Mouse (Mus musculus): ENCODE measurements around the gene Fam129b. TPM values are rescaled to one million over a fixed set of nuclear protein-coding genes. Genes with fewer than 3 reads are reported as not detected.

Gene Fam129b
- total and polyA plus RNA-seq, 2 experiments = 6.5 to 10.5 TPM

GRCm38 (mm10) chr2:32923551-32924250 is 47.8 kb downstream of the Fam129b start:
- H3K27ac ChIP-seq (replicated peaks; ENCODE audit: insufficient read depth, low read depth, low read length) = no peak overlapping the region
- H3K27me3 ChIP-seq (ENCODE audit: control insufficient read depth, insufficient read depth, low read length) = no peaks in the 10 kb centered on the region
- no peak for DNase-seq (ENCODE audit: extremely low read depth, low read depth, low spot score)
- H3K9ac ChIP-seq (ENCODE audit: low read depth, low read length) = no peak overlapping the region
- H3K36me3 ChIP-seq (ENCODE audit: control insufficient read depth, insufficient read depth, low read length) = no peaks in the 10 kb centered on the region
- no peak overlapping the region for H3K4me3 ChIP-seq (ENCODE audit: insufficient read depth, low read depth, low read length)
- 94% methylated on average over 24 of the region's 24 CpGs for WGBS
- H3K4me1 ChIP-seq (ENCODE audit: control insufficient read depth, insufficient read depth, low read length) = peaks cover 9% of the 10 kb centered on the region; the same call in 1 of the 2 replicates
- TF ChIP-seq CTCF (IDR thresholded peaks at IDR 0.05; ENCODE audit: low read depth, low read length) (no peak), POLR2A (IDR thresholded peaks at IDR 0.05; ENCODE audit: extremely low read depth, insufficient read depth, low read length) (no peak)
- no peaks in the 10 kb centered on the region for H3K79me2 ChIP-seq (ENCODE audit: control insufficient read depth, insufficient read depth, low read length)

- Histone ChIP-seq H3K9ac (ENCODE audit: low read depth, low read length) (no peak overlapping the region), H3K4me3 (ENCODE audit: insufficient read depth, low read depth, low read length) (no peak overlapping the region), H3K27me3 (ENCODE audit: control insufficient read depth, insufficient read depth, low read length) (no peaks in the 10 kb centered on the region), H3K36me3 (ENCODE audit: control insufficient read depth, insufficient read depth, low read length) (no peaks in the 10 kb centered on the region), H3K4me1 (ENCODE audit: control insufficient read depth, insufficient read depth, low read length) (peaks cover 12% of the 10 kb centered on the region; the same call in 1 of the 2 replicates), H3K27ac (replicated peaks; ENCODE audit: insufficient read depth, low read depth, low read length) (no peak overlapping the region), H3K79me2 (ENCODE audit: control insufficient read depth, insufficient read depth, low read length) (no peaks in the 10 kb centered on the region)
- WGBS = 83% methylated on average over 10 of the region's 10 CpGs
- TF ChIP-seq POLR2A (IDR thresholded peaks at IDR 0.05; ENCODE audit: extremely low read depth, insufficient read depth, low read length) (no peak), CTCF (IDR thresholded peaks at IDR 0.05; ENCODE audit: low read depth, low read length) (no peak)
- DNase-seq (ENCODE audit: extremely low read depth, low read depth, low spot score) = no peak
Measured at GRCm38 (mm10) chr2:32924306-32924844, 48.5 kb downstream of the Fam129b start.

GRCm38 (mm10) chr2:32926330-32927075 is 50.6 kb downstream of the Fam129b start:
- no peak for TF ChIP-seq CTCF (IDR thresholded peaks at IDR 0.05; ENCODE audit: low read depth, low read length)
- TF ChIP-seq POLR2A (IDR thresholded peaks at IDR 0.05; ENCODE audit: extremely low read depth, insufficient read depth, low read length) = no peak
- Histone ChIP-seq H3K27me3 (ENCODE audit: control insufficient read depth, insufficient read depth, low read length) (no peaks in the 10 kb centered on the region), H3K79me2 (ENCODE audit: control insufficient read depth, insufficient read depth, low read length) (no peaks in the 10 kb centered on the region), H3K27ac (replicated peaks; ENCODE audit: insufficient read depth, low read depth, low read length) (no peak overlapping the region), H3K4me1 (ENCODE audit: control insufficient read depth, insufficient read depth, low read length) (peaks cover 15% of the 10 kb centered on the region; the same call in 1 of the 2 replicates), H3K4me3 (ENCODE audit: insufficient read depth, low read depth, low read length) (no peak overlapping the region), H3K36me3 (ENCODE audit: control insufficient read depth, insufficient read depth, low read length) (no peaks in the 10 kb centered on the region), H3K9ac (ENCODE audit: low read depth, low read length) (no peak overlapping the region)
- DNase-seq (ENCODE audit: extremely low read depth, low read depth, low spot score) = no peak
- 94% methylated on average over 12 of the region's 12 CpGs for WGBS

- 34% methylated on average over 15 of the region's 15 CpGs for WGBS
Measured at GRCm38 (mm10) chr2:32927624-32928234, 51.8 kb downstream of the Fam129b start.

GRCm38 (mm10) chr2:32928235-32928946 is 52.5 kb downstream of the Fam129b start:
- no peaks in the 10 kb centered on the region for H3K79me2 ChIP-seq (ENCODE audit: control insufficient read depth, insufficient read depth, low read length)
- peak overlapping the region; percentile 79 for H3K27ac ChIP-seq (replicated peaks; ENCODE audit: insufficient read depth, low read depth, low read length)
- H3K4me1 ChIP-seq (ENCODE audit: control insufficient read depth, insufficient read depth, low read length) = peaks cover 15% of the 10 kb centered on the region; the same call in 1 of the 2 replicates
- no peak overlapping the region for H3K4me3 ChIP-seq (ENCODE audit: insufficient read depth, low read depth, low read length)
- DNase-seq (ENCODE audit: extremely low read depth, low read depth, low spot score) = peak; percentile 81
- H3K36me3 ChIP-seq (ENCODE audit: control insufficient read depth, insufficient read depth, low read length) = no peaks in the 10 kb centered on the region
- WGBS = 20% methylated on average over 10 of the region's 10 CpGs
- peak overlapping the region; percentile 21 for H3K9ac ChIP-seq (ENCODE audit: low read depth, low read length)
- H3K27me3 ChIP-seq (ENCODE audit: control insufficient read depth, insufficient read depth, low read length) = no peaks in the 10 kb centered on the region
- TF ChIP-seq POLR2A (IDR thresholded peaks at IDR 0.05; ENCODE audit: extremely low read depth, insufficient read depth, low read length) (no peak), CTCF (IDR thresholded peaks at IDR 0.05; ENCODE audit: low read depth, low read length) (peak; percentile 95)

More at GRCm38 (mm10) chr2:32927624-32928234, 51.8 kb downstream of the Fam129b start:
- Histone ChIP-seq H3K4me3 (ENCODE audit: insufficient read depth, low read depth, low read length) (no peak overlapping the region), H3K36me3 (ENCODE audit: control insufficient read depth, insufficient read depth, low read length) (no peaks in the 10 kb centered on the region), H3K27me3 (ENCODE audit: control insufficient read depth, insufficient read depth, low read length) (no peaks in the 10 kb centered on the region), H3K27ac (replicated peaks; ENCODE audit: insufficient read depth, low read depth, low read length) (peak overlapping the region; percentile 45), H3K4me1 (ENCODE audit: control insufficient read depth, insufficient read depth, low read length) (peaks cover 15% of the 10 kb centered on the region; the same call in 1 of the 2 replicates), H3K9ac (ENCODE audit: low read depth, low read length) (peak overlapping the region; percentile 15; the same call in 1 of the 2 replicates), H3K79me2 (ENCODE audit: control insufficient read depth, insufficient read depth, low read length) (no peaks in the 10 kb centered on the region)
- peak; percentile 82 for DNase-seq (ENCODE audit: extremely low read depth, low read depth, low spot score)
- no peak for TF ChIP-seq CTCF (IDR thresholded peaks at IDR 0.05; ENCODE audit: low read depth, low read length)
- no peak for TF ChIP-seq POLR2A (IDR thresholded peaks at IDR 0.05; ENCODE audit: extremely low read depth, insufficient read depth, low read length)
